Mouse (Mus musculus): Measurements from ENCODE around the gene Trim45.

GRCm38 (mm10) chr3:100892383-100893335, 29.3 kb upstream of the Trim45 start:
- TF ChIP-seq POLR2A (IDR thresholded peaks at IDR 0.05; ENCODE audit: insufficient read depth, low read depth, low read length) (no peak), CTCF (IDR thresholded peaks at IDR 0.05) (no peak)

All from heart, adult 2 months (tissue).